Mouse (Mus musculus): ENCODE measurements at regions not wholly inside any gene's neighbourhood (a gene's known extent, or its start where the extent isn't known, plus 50 kb on each side); places are given as distances from the start of the nearest gene placed in this dataset.

DNA sequence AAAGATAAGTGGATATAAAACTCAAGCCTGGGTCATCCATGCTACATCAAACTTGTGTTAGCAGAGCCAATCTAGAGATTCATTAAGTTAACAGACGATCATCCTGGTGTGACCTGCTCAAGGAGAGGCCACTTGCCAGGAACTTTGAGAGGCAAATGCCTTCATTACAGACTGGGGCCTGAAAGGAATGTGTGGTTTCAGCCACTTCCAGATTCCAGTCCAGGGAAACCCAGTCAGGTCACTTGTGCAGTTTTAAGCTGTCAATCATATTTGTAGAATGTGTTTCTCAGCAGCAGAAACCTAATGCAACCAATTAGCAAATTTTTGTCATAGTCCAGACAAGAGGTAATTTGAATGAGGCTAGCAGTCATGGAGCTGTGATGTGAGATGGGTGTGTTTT is 73.4 kb upstream of the Slc4a7 start:
- TF ChIP-seq MAX (IDR thresholded peaks at IDR 0.05) (no peak), CTCF (IDR thresholded peaks at IDR 0.05; ENCODE audit: control insufficient read depth, insufficient read depth, insufficient read length) (no peak), MYOG (IDR thresholded peaks at IDR 0.05; ENCODE audit: control insufficient read depth, extremely low read depth, insufficient read length) (no peak), MYOD1 (IDR thresholded peaks at IDR 0.05; ENCODE audit: control insufficient read depth, insufficient read length, low read depth) (no peak), CEBPB (IDR thresholded peaks at IDR 0.05; ENCODE audit: low read depth) (no peak), USF1 (IDR thresholded peaks at IDR 0.05; ENCODE audit: low read depth) (no peak)

All from C2C12 (cell line).